In genomic region chr11:49240874-49241273, GRCm38 (mm10) we compare ENCODE assay signal across 18 mouse cellular contexts. TPM values are rescaled to one million over a fixed set of nuclear protein-coding genes. Genes with fewer than 3 reads are reported as not detected.
"Had no signal": no experiment of that assay in that cellular context is flagged by ENCODE, and none has a peak within 500 bp of the region (broad histone marks: within the 10 kb centered on the region; RNA-seq: fewer than 3 reads in every experiment).

No protein-coding gene starts in this region.

- H3K9me3 ChIP-seq: lung, embryonic 15.5 days; midbrain, embryonic 12.5 days; neural tube, embryonic 13.5 days; stomach, embryonic 15.5 days had no signal

- H3K4me2 ChIP-seq: kidney, embryonic 15.5 days; lung, embryonic 15.5 days; midbrain, embryonic 12.5 days; neural tube, embryonic 13.5 days; stomach, embryonic 15.5 days had no signal

- H3K9ac ChIP-seq: kidney, embryonic 15.5 days; lung, embryonic 15.5 days; midbrain, embryonic 12.5 days; neural tube, embryonic 13.5 days; stomach, embryonic 15.5 days had no signal

- H3K36me3 ChIP-seq: kidney, embryonic 15.5 days; lung, embryonic 15.5 days; midbrain, embryonic 12.5 days; neural tube, embryonic 13.5 days; stomach, embryonic 15.5 days had no signal

- H3K27me3 ChIP-seq: kidney, embryonic 15.5 days; midbrain, embryonic 12.5 days; neural tube, embryonic 13.5 days; stomach, embryonic 15.5 days had no signal

- H3K4me3 ChIP-seq: kidney, embryonic 15.5 days; lung, embryonic 15.5 days; midbrain, embryonic 12.5 days; neural tube, embryonic 13.5 days; stomach, embryonic 15.5 days had no signal

- DNase-seq: kidney, adult 11 months; left cerebral cortex, postnatal 4 days; retina, postnatal 1 day; right cerebral cortex, postnatal 4 days; spleen, adult 18-20 months; thymus, adult 2 months; thymus, postnatal 36 days had no signal

- H3K27ac ChIP-seq: midbrain, embryonic 12.5 days; neural tube, embryonic 13.5 days; stomach, embryonic 15.5 days had no signal

RNA-seq across cellular contexts. Expression of gene Olfr1393, which starts 37.2 kb away (rescaled TPM):
- total RNA-seq: layer of hippocampus, adult 8-10 months; megakaryocyte-erythroid progenitor cell, adult 5-6 weeks had no signal
- polyA plus RNA-seq: kidney, embryonic 15.5 days; lung, embryonic 15.5 days; midbrain, embryonic 16.5 days; neural tube, embryonic 13.5 days; stomach, embryonic 15.5 days had no signal

RNA-seq across cellular contexts. Expression of gene Olfr1392, which starts 44.2 kb away (rescaled TPM):
- total RNA-seq: layer of hippocampus, adult 8-10 months; layer of hippocampus, postnatal 14 days; left cerebral cortex, adult 18-20 months; megakaryocyte-erythroid progenitor cell, adult 5-6 weeks had no signal
- polyA plus RNA-seq: liver, embryonic 16.5 days; lung, embryonic 15.5 days; midbrain, embryonic 16.5 days; neural tube, embryonic 13.5 days; stomach, embryonic 15.5 days had no signal

RNA-seq across cellular contexts. Expression of gene Btnl9, which starts 53.9 kb away (rescaled TPM):
- total RNA-seq: layer of hippocampus, adult 8-10 months; left cerebral cortex, adult 18-20 months had no signal
- polyA plus RNA-seq: midbrain, embryonic 12.5 days had no signal
